Mouse (Mus musculus): ENCODE data around the gene Gm5346. TPM values are rescaled to one million over a fixed set of nuclear protein-coding genes. Genes with fewer than 3 reads are reported as not detected.
"Not testable (repeated sequence)": the region's sequence is repeated elsewhere in the genome, so short reads cannot be mapped to it uniquely, and the experiment has no call there.

Gm5346 gene
- not detected in 2 replicates for total RNA-seq (2017)

DNA sequence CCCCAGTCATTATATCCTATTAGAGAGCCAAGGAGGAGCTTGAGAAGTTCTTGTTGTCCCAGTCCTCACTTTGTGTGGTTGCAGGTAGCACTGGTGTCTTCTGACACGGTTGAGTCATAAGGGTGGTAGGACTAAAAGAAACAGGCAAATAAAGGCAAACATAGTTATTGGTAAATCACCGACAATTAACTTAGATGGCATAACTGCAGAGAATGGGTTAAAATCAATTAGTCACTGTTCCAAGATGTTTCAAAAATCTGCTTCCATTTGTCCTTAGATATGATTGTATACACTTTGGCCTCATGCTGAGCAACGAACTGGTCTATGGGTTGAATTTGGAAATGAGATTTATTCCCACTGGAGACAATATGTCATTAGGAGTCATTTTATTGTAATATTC, at the start of gene Gm5346:
Gm5346 (minus strand) TSS at position 101 of the 400 bp plus-strand sequence.
- no peak for ATAC-seq (replicated peaks; ENCODE audit: low read depth, poor library complexity, severe bottlenecking)

DNA sequence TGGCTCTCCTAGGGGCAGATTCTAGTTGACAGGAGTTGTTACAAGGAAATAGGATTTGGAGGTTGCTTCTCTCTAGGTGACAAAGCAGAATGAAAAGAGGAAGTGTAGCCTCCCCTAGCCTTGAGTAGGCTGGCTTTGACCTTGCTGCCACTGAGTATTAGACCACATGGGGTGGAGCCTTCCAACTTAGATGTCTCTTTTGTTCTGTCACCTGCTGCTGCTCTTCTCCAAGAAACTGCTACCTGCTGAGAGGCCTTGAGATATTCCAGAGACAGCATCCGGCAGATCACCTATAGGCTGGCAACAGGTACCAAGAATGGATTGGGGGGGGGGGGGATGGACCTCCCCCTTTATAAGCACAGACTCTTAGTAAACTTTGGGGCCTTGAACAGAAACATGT, 11.0 kb downstream of the Gm5346 start:
- ATAC-seq (replicated peaks; ENCODE audit: low read depth, poor library complexity, severe bottlenecking) = no peak

DNA sequence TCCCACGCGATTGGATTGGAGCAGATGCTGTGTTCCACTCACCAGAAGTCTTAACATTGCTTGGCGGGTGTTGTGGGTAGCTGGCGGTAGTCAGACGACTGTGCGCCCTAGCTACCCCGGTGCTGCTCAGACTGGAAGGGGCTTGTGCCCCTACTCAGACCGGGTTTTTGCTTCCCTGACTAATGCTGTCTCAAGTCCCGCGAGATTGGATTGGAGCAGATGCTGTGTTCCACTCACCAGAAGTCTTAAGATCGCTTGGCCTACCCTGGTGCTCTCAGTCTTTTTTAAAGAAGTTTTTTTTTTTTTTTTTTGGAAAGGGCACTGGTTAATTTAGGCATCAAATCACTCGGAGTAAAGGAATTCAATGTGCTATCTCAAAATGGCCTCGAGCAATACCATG, 23.4 kb downstream of the Gm5346 start:
- ATAC-seq (replicated peaks; ENCODE audit: low read depth, poor library complexity, severe bottlenecking) = not testable (repeated sequence)

DNA sequence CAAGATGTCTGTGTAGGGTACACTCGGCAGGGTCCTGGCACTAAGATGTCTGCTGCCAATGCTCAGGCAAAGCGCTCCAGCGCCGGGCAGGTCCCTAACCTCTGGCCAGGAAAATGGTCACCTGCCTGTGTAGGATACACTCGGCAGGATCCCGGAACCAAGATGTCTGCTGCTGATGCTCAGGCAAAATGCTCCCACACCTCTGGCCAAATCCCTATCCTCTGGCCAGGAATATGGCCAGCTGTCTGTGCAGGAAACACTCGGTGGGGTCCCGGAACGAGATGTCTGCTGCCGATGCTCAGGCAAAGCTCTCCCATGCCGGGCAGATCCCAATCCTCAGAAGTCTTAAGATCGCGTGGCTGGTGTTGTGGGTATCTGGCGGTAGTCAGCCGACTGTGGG, 23.9 kb downstream of the Gm5346 start:
- not testable (repeated sequence) for ATAC-seq (replicated peaks; ENCODE audit: low read depth, poor library complexity, severe bottlenecking)

DNA sequence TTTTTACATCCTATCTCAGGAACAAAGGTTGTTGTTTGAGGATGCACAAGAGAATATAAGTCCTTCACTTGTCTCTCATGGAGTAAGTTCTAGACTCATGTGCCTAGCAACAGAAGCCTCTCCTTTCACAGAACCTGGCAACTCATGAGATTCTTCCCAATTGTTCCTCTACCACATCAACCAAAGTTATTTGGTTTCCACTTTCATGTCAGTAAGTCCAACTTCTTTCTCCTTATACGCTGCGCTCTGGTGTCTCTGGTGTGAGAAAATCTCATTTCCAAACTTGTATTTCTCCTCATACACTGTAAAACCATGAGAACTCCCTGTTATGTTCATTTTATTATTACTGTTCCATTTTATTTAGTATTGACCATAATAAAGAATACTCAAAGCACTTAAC, 50.5 kb downstream of the Gm5346 start, which contains the start of gene Adam26a:
Adam26a (minus strand) TSS at position 101 of the 400 bp plus-strand sequence.
- ATAC-seq (replicated peaks; ENCODE audit: low read depth, poor library complexity, severe bottlenecking) = not testable (repeated sequence)

Other genes starting within 250 kb of the Gm5346 start
- not detected in 2 replicates for gene Adam26b, start 99.2 kb downstream of the Gm5346 start, total RNA-seq (2017)
- not detected in 2 replicates for gene Adam26a, start 50.6 kb downstream of the Gm5346 start, total RNA-seq (2017)
- not detected in 2 replicates for gene Adam34, start 82.8 kb upstream of the Gm5346 start, total RNA-seq (2017)

Measured in common myeloid progenitor, adult 5-6 weeks (primary cell).